Mouse (Mus musculus) heart, embryonic 11.5 days (tissue): ENCODE results near the gene Gstm1. TPM values are rescaled to one million over a fixed set of nuclear protein-coding genes. Genes with fewer than 3 reads are reported as not detected.
"Not testable (repeated sequence)": the region's sequence is repeated elsewhere in the genome, so short reads cannot be mapped to it uniquely, and the experiment has no call there.

Experiments
- ATAC-seq: fragments of 200-750 bp; cut with Nextera tagmentation; replicated peaks from 2 replicates; pipeline ENCODE4 v1.8.0; 2017; ENCODE audit warnings: moderate library complexity; ENCODE audit not compliant: insufficient number of reproducible peaks, low FRiP score, low TSS enrichment
- H3K27ac ChIP-seq: fragments of 300-500 bp; sonication (generic); 2 replicates; pipeline ENCODE4 v1.5.1; 2014; ENCODE audit warnings: mild to moderate bottlenecking, low read depth, low read length
- H3K27me3 ChIP-seq: fragments of 300-500 bp; sonication (generic); 2 replicates; pipeline ENCODE4 v1.6.1; 2014; ENCODE audit warnings: mild to moderate bottlenecking, low read length, mixed read lengths; ENCODE audit not compliant: control insufficient read depth, insufficient read depth
- H3K36me3 ChIP-seq: fragments of 300-500 bp; sonication (generic); 2 replicates; pipeline ENCODE4 v1.6.1; 2014; ENCODE audit warnings: mild to moderate bottlenecking, low read length, moderate library complexity, mixed read lengths; ENCODE audit not compliant: control insufficient read depth, insufficient read depth
- H3K4me1 ChIP-seq: fragments of 300-500 bp; sonication (generic); 2 replicates; pipeline ENCODE4 v1.6.1; 2014; ENCODE audit warnings: low read length; ENCODE audit not compliant: control insufficient read depth, insufficient read depth
- H3K4me2 ChIP-seq: fragments of 300-500 bp; sonication (generic); 2 replicates; pipeline ENCODE4 v1.6.1; 2014; ENCODE audit warnings: mild to moderate bottlenecking, moderate library complexity
- H3K4me3 ChIP-seq: fragments of 300-500 bp; sonication (generic); 2 replicates; pipeline ENCODE4 v1.5.1; 2014; ENCODE audit warnings: low read depth, low read length
- H3K9ac ChIP-seq: fragments of 300-500 bp; sonication (generic); 2 replicates; pipeline ENCODE4 v1.6.1; 2014; ENCODE audit warnings: mild to moderate bottlenecking, low read depth, low read length, moderate library complexity
- H3K9me3 ChIP-seq: fragments of 300-500 bp; sonication (generic); replicated peaks from 2 replicates; pipeline ENCODE4 v1.6.1; 2016; ENCODE audit warnings: low read length; ENCODE audit not compliant: control insufficient read depth
- WGBS: fragments of 180-500 bp; shearing (Covaris S2); extraction: QIAGEN DNeasy Blood & Tissue Kit; methylation state at CpG from one replicate; pipeline ENCODE4 v1.1.7; 2014; ENCODE audit not compliant: insufficient replicate concordance; 5-methylcytosine and 5-hydroxymethylcytosine counted together
- polyA plus RNA-seq: library from polyadenylated mRNA; unstranded; fragments of >200 nt; fragmentation: Nextera tagmentation; extraction: Ambion mirVana; gene quantifications from 2 replicates; pipeline ENCODE4 v1.2.1, GENCODE M21; 2014

The Gstm1 gene
- polyA plus RNA-seq, 1 experiment from 2014 or later: 35.5 TPM

DNA sequence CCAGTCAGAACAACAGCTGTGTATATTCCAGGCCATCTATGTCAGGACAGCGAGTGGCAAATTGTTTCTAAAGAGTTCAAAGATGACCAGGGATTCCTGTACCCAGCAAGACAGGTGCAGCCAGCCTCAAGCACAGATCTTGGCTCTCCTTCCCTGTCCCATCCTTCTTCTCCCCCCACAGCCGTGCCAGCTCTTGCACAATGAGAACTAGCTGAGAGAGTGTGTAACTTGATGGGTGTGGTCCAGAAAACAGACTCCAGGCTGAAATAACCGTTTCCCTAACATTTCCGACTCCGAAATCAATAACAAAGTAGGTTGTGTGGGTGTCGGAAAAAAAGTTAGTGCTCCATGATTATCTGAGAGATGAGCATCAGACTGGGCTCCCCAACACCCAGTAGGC, 4.9 kb upstream of the Gstm1 start:
- no peaks in the 10 kb centered on the region for H3K36me3 ChIP-seq
- no peak overlapping the region for H3K4me2 ChIP-seq
- H3K27me3 ChIP-seq: peaks cover 5% of the 10 kb centered on the region
- H3K9me3 ChIP-seq: no peaks in the 10 kb centered on the region
- WGBS: 67% methylated on average over 6 of the region's 6 CpGs
- ATAC-seq: no peak
- H3K9ac ChIP-seq: no peak overlapping the region
- no peak overlapping the region for H3K4me3 ChIP-seq
- H3K27ac ChIP-seq: no peak overlapping the region
- H3K4me1 ChIP-seq: peaks cover 4% of the 10 kb centered on the region

DNA sequence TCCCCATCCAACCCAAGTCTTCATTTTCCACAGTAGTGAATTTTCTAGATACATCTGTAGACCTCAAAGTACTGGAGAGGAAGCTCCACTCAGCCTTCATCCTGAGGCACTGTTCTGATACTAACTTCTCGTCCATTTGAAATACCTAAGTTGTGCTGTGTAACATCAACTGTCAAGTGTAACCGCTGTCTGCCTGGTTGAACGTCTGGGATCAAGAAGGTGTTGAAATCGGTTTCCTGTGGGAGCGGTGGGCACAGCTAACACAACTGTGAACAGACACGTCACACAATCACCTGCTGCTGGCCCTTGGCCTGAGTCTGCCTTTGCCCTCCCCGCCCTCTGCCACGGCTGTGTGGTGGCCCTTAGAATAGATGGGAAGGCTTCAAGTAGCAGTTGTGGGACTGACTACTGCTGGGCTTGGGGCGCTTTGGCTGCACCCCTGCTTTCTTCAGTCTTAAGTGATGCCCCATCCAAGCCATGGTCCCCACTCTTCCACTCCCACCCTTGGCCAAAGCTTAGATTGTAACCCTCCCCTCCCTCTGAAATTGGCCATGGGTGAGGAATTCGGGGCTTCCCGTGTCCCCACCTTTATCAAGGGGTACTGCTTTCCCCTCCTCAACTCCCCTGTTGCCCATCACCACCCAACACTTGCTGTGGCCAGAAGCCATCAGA, 2.7 kb upstream of the Gstm1 start:
- not testable (repeated sequence) for H3K36me3 ChIP-seq, ATAC-seq, H3K4me3 ChIP-seq, H3K27me3 ChIP-seq, H3K9me3 ChIP-seq, H3K4me2 ChIP-seq, H3K27ac ChIP-seq, H3K9ac ChIP-seq, H3K4me1 ChIP-seq
- 50% methylated on average over 11 of the region's 11 CpGs for WGBS

DNA sequence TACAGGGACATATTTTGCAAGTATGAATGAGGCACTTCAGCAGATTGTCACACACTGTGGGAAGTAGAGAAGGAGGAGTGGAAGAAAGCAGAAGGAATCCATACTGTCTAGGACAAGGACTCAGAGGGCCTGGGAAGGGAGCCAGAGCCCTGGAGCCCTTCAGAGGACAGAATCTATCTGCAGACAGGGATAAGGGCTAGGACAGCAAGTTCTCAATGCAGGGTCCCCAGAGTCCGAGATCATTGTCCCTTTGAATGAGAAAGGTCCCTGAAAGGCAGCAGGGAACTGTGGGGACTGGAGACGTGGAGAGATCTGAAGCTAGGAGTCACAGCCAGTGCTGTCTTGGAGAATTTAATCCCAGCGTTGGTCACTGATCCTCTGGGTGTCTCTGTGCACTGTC, 1.5 kb upstream of the Gstm1 start:
- H3K9ac ChIP-seq, H3K27me3 ChIP-seq, H3K9me3 ChIP-seq, H3K4me1 ChIP-seq, H3K36me3 ChIP-seq, H3K4me2 ChIP-seq, H3K27ac ChIP-seq, ATAC-seq, H3K4me3 ChIP-seq: not testable (repeated sequence)
- 50% methylated on average over 3 of the region's 3 CpGs for WGBS

DNA sequence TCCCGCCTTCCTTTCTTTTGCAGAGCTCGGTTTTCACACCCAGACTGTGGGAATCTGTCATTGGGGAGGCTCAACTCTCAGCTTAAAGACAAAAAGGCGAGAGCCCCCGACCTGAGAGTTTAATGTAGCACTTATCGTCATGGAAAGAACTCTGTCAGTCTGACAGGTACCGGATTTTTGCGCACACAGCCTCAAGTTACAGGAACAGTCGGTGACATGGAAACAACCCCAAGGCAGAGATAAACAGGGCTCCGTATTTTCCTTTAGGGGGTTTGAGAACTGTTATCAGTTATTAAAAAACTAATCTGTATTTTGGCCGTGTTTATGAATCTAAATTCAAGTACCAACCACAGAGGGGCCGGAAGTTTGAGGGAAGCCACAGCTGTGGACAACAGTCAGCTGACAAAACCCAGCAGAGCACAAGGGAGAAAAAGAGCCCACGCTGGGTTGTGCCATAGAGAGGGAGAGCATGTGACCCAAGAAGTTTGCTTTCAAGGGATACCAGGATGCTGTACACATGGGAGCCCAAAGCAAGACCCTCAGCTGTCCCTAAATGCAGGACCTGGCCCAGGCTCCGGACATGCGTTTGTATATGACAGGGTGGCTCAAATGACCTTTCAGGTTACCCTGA, 532 bp upstream of the Gstm1 start:
- Histone ChIP-seq H3K36me3 (no peaks in the 10 kb centered on the region), H3K27ac (peak overlapping the region; percentile 36), H3K4me2 (peak overlapping the region; percentile 71), H3K27me3 (peaks cover 3% of the 10 kb centered on the region), H3K4me1 (peaks cover 8% of the 10 kb centered on the region), H3K9me3 (no peaks in the 10 kb centered on the region), H3K9ac (peak overlapping the region; percentile 54), H3K4me3 (peak overlapping the region; percentile 38)
- WGBS: 28% methylated on average over 14 of the region's 14 CpGs
- 0 out of 2 replicates have a peak, but pooled peaks have one; percentile 2 for ATAC-seq

DNA sequence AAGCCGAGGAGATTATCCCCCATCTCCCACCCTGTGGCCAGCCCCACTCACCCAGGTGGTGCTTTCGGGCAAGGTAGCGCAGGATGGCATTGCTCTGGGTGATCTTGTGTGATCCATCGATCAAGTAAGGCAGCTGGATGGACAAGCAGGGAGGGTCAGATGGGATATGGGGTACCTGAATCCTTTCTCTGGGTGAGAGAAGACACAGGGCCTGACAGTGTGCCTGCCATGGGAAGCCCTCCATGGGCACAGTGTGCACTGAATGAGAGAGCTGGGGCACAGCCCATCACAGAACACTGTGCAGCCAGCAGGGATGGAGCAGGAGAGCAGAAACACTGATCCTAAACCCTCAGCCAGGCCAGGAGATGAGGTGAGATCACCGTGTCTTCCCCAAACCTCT, 1.3 kb downstream of the Gstm1 start:
- not testable (repeated sequence) for H3K9me3 ChIP-seq, H3K4me1 ChIP-seq, H3K27ac ChIP-seq, H3K4me2 ChIP-seq, H3K9ac ChIP-seq, H3K36me3 ChIP-seq, H3K4me3 ChIP-seq, ATAC-seq, H3K27me3 ChIP-seq
- WGBS: 83% methylated on average over 5 of the region's 5 CpGs

DNA sequence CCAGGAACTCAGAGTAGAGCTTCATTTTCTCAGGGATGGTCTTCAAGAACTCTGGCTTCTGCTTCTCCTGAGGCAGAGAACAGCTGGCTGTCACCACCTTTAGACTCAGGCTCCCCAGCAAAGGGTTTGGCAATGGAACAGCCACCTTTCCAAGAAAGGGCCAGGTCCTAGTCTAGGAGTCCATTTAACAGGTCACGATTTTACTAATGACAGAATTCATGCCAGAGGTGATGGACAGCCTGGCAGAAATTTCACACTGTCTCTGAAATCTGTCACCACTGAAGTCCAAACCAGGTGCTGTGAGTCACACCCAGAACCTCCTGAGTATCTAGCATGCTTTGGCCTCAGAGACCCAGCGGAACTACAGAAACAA, 2.8 kb downstream of the Gstm1 start:
- no peaks in the 10 kb centered on the region for H3K36me3 ChIP-seq
- no peaks in the 10 kb centered on the region for H3K27me3 ChIP-seq
- H3K9me3 ChIP-seq: no peaks in the 10 kb centered on the region
- no peak overlapping the region for H3K9ac ChIP-seq
- no peak overlapping the region for H3K4me3 ChIP-seq
- 84% methylated on average over 2 of the region's 2 CpGs for WGBS
- H3K27ac ChIP-seq: no peak overlapping the region
- H3K4me1 ChIP-seq: peaks cover 8% of the 10 kb centered on the region
- no peak overlapping the region for H3K4me2 ChIP-seq
- no peak for ATAC-seq

DNA sequence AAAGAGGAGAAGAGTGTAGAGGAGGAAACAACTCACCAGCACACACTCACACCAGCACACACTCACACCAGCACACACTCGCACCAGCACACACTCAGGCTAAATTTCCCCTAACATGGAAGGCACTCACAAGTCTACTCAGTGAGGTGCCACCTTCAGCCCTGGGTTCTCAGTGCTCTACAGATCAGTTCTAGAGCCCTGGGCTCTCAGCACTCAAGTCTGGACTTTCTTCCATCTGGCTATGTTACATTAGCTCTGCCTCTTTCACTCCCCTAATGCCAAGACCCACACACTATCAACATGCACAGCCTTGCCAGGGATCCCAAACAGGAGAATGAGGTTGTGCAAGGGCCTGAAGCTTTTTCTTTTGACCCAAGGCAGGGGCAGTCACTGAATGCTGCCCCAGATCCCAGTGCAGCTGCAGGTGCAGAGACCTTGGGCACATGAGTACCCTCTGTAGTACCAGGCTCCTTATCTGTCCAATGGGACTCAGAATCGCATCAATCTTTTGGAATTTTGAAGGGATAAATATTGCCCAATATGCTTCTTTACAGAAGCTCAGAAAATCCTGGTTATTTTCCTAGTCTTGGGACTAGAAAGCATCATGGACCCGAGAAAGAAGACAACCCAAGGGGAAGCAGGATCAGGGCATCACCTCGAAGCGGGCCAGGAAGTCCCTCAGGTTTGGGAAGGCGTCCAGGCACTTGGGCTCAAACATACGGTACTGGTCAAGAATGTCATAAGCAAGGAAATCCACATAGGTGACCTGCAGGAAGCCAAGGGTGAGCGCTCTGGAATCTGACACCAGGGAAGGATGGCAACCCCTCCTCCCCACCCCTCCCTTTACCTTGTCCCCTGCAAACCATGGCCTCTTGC, 3.4 kb downstream of the Gstm1 start:
- H3K4me3 ChIP-seq: no peak overlapping the region
- H3K9me3 ChIP-seq: no peaks in the 10 kb centered on the region
- no peak overlapping the region for H3K27ac ChIP-seq
- no peak for ATAC-seq
- H3K9ac ChIP-seq: no peak overlapping the region
- H3K27me3 ChIP-seq: no peaks in the 10 kb centered on the region
- H3K4me1 ChIP-seq: peaks cover 8% of the 10 kb centered on the region
- H3K4me2 ChIP-seq: no peak overlapping the region
- WGBS: 81% methylated on average over 7 of the region's 8 CpGs
- H3K36me3 ChIP-seq: no peaks in the 10 kb centered on the region

DNA sequence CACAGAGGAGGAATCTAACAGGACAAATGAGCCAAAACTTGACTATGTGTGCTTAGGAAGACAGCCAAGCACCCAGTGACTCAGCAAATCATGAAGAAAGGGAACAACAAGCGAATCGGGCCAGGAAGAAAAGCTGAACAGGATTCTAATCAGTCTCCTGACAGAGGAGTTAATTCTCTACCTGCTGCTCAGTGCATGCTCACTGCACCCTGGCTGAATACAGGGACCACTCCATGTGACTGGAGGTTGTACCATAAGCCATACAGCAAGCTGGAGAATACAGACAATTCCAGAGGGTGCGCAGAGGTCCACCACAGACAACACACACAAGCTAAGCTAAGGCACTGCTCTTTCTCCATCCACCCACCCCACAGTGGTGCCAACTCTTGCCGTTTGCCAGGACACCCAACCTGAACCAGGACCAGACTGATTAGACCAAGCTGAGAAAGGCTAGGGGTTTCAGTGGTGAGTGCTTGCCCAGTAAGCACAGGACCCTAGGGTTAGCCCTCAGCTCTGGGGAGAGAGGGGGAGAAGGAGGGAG, 4.4 kb downstream of the Gstm1 start:
- no peaks in the 10 kb centered on the region for H3K9me3 ChIP-seq
- H3K27ac ChIP-seq: no peak overlapping the region
- H3K4me1 ChIP-seq: peaks cover 6% of the 10 kb centered on the region
- no peak overlapping the region for H3K9ac ChIP-seq
- no peak overlapping the region for H3K4me3 ChIP-seq
- no peak overlapping the region for H3K4me2 ChIP-seq
- no peaks in the 10 kb centered on the region for H3K36me3 ChIP-seq
- H3K27me3 ChIP-seq: no peaks in the 10 kb centered on the region
- ATAC-seq: no peak
- 73% methylated on average over 4 of the region's 4 CpGs for WGBS
